Mouse (Mus musculus) heart, adult 2 months (tissue): ENCODE results near the gene A730061H03Rik.

Source experiments
- CTCF ChIP-seq: fragments of 200-600 bp; IDR thresholded peaks from 2 replicates; pipeline ENCODE4 v1.8.1; 2022; ENCODE audit warnings: antibody characterized with exemption, mild to moderate bottlenecking, moderate library complexity
- POLR2A ChIP-seq: fragments of 200-500 bp; IDR thresholded peaks from 2 replicates; pipeline ENCODE4 v1.6.1; 2011; ENCODE audit warnings: mild to moderate bottlenecking, low read depth, low read length, control low read depth; ENCODE audit not compliant: insufficient read depth

- TF ChIP-seq CTCF (no peak; the same call in 1 of the 2 replicates), POLR2A (peak; percentile 69)
These were observed 43.7 kb upstream of the A730061H03Rik start for GRCm38 (mm10) chr14:55603633-55604576.
